Mouse (Mus musculus) hindbrain, postnatal 0 days (tissue): ENCODE data around the gene Slc25a10. TPM values are rescaled to one million over a fixed set of nuclear protein-coding genes. Genes with fewer than 3 reads are reported as not detected.
A peak's percentile ranks its signal among the peaks of the same experiment; 100 is the strongest.

Experiments used
- ATAC-seq: fragments of 200-750 bp; cut with Nextera tagmentation; 2 replicates; pipeline ENCODE4 v1.8.0; 2017; ENCODE audit warnings: mild to moderate bottlenecking, moderate TSS enrichment, moderate library complexity
- DNase-seq: peaks from one replicate; pipeline ENCODE4 v3.0.0-alpha.2; 2015; ENCODE audit warnings: low spot score
- H3K27ac ChIP-seq: fragments of 300-500 bp; sonication (generic); 2 replicates; pipeline ENCODE4 v1.5.1; 2014; ENCODE audit warnings: mild to moderate bottlenecking
- H3K27me3 ChIP-seq: fragments of 300-500 bp; sonication (generic); 2 replicates; pipeline ENCODE4 v1.6.1; 2014; ENCODE audit warnings: low read length, mixed read lengths; ENCODE audit not compliant: insufficient read depth
- H3K36me3 ChIP-seq: fragments of 300-500 bp; sonication (generic); 2 replicates; pipeline ENCODE4 v1.6.1; 2014; ENCODE audit warnings: low read length, mixed read lengths; ENCODE audit not compliant: insufficient read depth
- H3K4me1 ChIP-seq: fragments of 300-500 bp; sonication (generic); 2 replicates; pipeline ENCODE4 v1.6.1; 2014; ENCODE audit warnings: antibody characterized with exemption, low read length, mixed read lengths; ENCODE audit not compliant: insufficient read depth
- H3K4me2 ChIP-seq: fragments of 300-500 bp; sonication (generic); 2 replicates; pipeline ENCODE4 v1.6.1; 2014; ENCODE audit warnings: low read depth, mild to moderate bottlenecking, low read length, moderate library complexity, mixed read lengths
- H3K4me3 ChIP-seq: fragments of 300-500 bp; sonication (generic); 2 replicates; pipeline ENCODE4 v1.5.1; 2014; ENCODE audit warnings: low read length
- H3K9ac ChIP-seq: fragments of 300-500 bp; sonication (generic); replicated peaks from 2 replicates; pipeline ENCODE4 v1.6.1; 2014; ENCODE audit warnings: mild to moderate bottlenecking, low read length, moderate library complexity, mixed read lengths
- H3K9me3 ChIP-seq: fragments of 300-500 bp; sonication (generic); 2 replicates; pipeline ENCODE4 v1.6.1; 2016; ENCODE audit warnings: low read length, mixed read lengths
- CTCF ChIP-seq: IDR thresholded peaks from 2 replicates; pipeline ENCODE4 v1.5.1; 2016; ENCODE audit warnings: antibody characterized with exemption, control low read depth, low read depth
- WGBS: fragments of 180-500 bp; shearing (Covaris S2); extraction: QIAGEN DNeasy Blood & Tissue Kit; methylation state at CpG from one replicate; pipeline ENCODE4 v1.1.7; 2014; 5-methylcytosine and 5-hydroxymethylcytosine counted together
- polyA plus RNA-seq: library from polyadenylated mRNA; unstranded; fragments of >200 nt; fragmentation: Nextera tagmentation; extraction: Ambion mirVana; gene quantifications from 2 replicates; pipeline ENCODE4 v1.2.1, GENCODE M21; 2015
- total RNA-seq: library from RNA; depleted of rRNA; stranded (reverse); fragments of >200 nt; gene quantifications from 2 replicates; pipeline ENCODE4 v1.2.3, GENCODE M21; 2014

The Slc25a10 gene
- total and polyA plus RNA-seq, 2 experiments from 2014 or later, result 28.8 to 52.5 TPM

GRCm38 (mm10) chr11:120463536-120463935 is 28.1 kb upstream of the Slc25a10 start:
- Histone ChIP-seq H3K4me3 (no peak overlapping the region), H3K4me2 (no peak overlapping the region), H3K9ac (no peak overlapping the region), H3K36me3 (peaks cover 16% of the 10 kb centered on the region; the same call in 1 of the 2 replicates), H3K27me3 (no peaks in the 10 kb centered on the region), H3K27ac (no peak overlapping the region), H3K9me3 (no peaks in the 10 kb centered on the region), H3K4me1 (peaks cover 21% of the 10 kb centered on the region)
- TF ChIP-seq CTCF, result no peak
- 88% methylated on average over 2 of the region's 2 CpGs for WGBS
- DNase-seq, result no peak
- ATAC-seq, result no peak

GRCm38 (mm10) chr11:120464365-120464764 is 27.3 kb upstream of the Slc25a10 start:
- Histone ChIP-seq H3K4me2 (no peak overlapping the region), H3K4me3 (no peak overlapping the region), H3K36me3 (peaks cover 16% of the 10 kb centered on the region; the same call in 1 of the 2 replicates), H3K27me3 (no peaks in the 10 kb centered on the region), H3K9ac (no peak overlapping the region), H3K9me3 (no peaks in the 10 kb centered on the region), H3K4me1 (peaks cover 20% of the 10 kb centered on the region), H3K27ac (no peak overlapping the region)
- 91% methylated on average over 5 of the region's 5 CpGs for WGBS
- ATAC-seq (no peak), DNase-seq (no peak)
- TF ChIP-seq CTCF, result no peak

- Histone ChIP-seq H3K27ac (no peak overlapping the region), H3K36me3 (peaks cover 26% of the 10 kb centered on the region), H3K4me2 (no peak overlapping the region), H3K9ac (no peak overlapping the region), H3K4me1 (peaks cover 20% of the 10 kb centered on the region), H3K9me3 (no peaks in the 10 kb centered on the region), H3K4me3 (no peak overlapping the region), H3K27me3 (no peaks in the 10 kb centered on the region)
- DNase-seq (no peak), ATAC-seq (no peak)
- no peak for TF ChIP-seq CTCF
- WGBS, result 91% methylated on average over 4 of the region's 4 CpGs
These were observed 26.1 kb upstream of the Slc25a10 start for GRCm38 (mm10) chr11:120465521-120465920.

GRCm38 (mm10) chr11:120467051-120467735 is 24.4 kb upstream of the Slc25a10 start, which contains the start of gene Arl16:
Gene Arl16, minus strand, starts transcription at chr11:120467607.
- ATAC-seq, result peak; percentile 100
- H3K9me3 ChIP-seq, result no peaks in the 10 kb centered on the region
- H3K4me2 ChIP-seq, result peak within 1 kb of the TSS; percentile 88
- peak; percentile 99 for DNase-seq
- under 1% methylated on average over 53 of the region's 54 CpGs for WGBS
- no peaks in the 10 kb centered on the region for H3K27me3 ChIP-seq
- H3K4me3 ChIP-seq, result peak within 1 kb of the TSS; percentile 98
- H3K27ac ChIP-seq, result peak within 1 kb of the TSS; percentile 91
- peaks cover 20% of the 10 kb centered on the region for H3K4me1 ChIP-seq
- H3K36me3 ChIP-seq, result peaks cover 29% of the 10 kb centered on the region
- TF ChIP-seq CTCF, result peak; percentile 19; the same call in 1 of the 2 replicates
- peak within 1 kb of the TSS; percentile 93 for H3K9ac ChIP-seq

- H3K9me3 ChIP-seq, result no peaks in the 10 kb centered on the region
- peak overlapping the region; percentile 73 for H3K27ac ChIP-seq
- 2% methylated on average over 33 of the region's 33 CpGs for WGBS
- H3K4me3 ChIP-seq, result peak overlapping the region; percentile 98
- ATAC-seq (no peak), DNase-seq (no peak)
- H3K9ac ChIP-seq, result peak overlapping the region; percentile 93
- no peak for TF ChIP-seq CTCF
- no peaks in the 10 kb centered on the region for H3K27me3 ChIP-seq
- H3K36me3 ChIP-seq, result peaks cover 30% of the 10 kb centered on the region
- peaks cover 20% of the 10 kb centered on the region for H3K4me1 ChIP-seq
- peak overlapping the region; percentile 88 for H3K4me2 ChIP-seq
These were observed 23.9 kb upstream of the Slc25a10 start for GRCm38 (mm10) chr11:120467736-120468092.

GRCm38 (mm10) chr11:120472052-120472451 is 19.6 kb upstream of the Slc25a10 start:
- no peaks in the 10 kb centered on the region for H3K27me3 ChIP-seq
- DNase-seq (no peak), ATAC-seq (no peak)
- H3K4me3 ChIP-seq, result no peak overlapping the region
- H3K4me1 ChIP-seq, result 0 out of 2 replicates have a peak, but pooled peaks cover 7% of the 10 kb centered on the region
- H3K27ac ChIP-seq, result no peak overlapping the region
- H3K9ac ChIP-seq, result no peak overlapping the region
- TF ChIP-seq CTCF, result no peak
- no peak overlapping the region for H3K4me2 ChIP-seq
- peaks cover 60% of the 10 kb centered on the region for H3K36me3 ChIP-seq
- H3K9me3 ChIP-seq, result no peaks in the 10 kb centered on the region
- 96% methylated on average over 6 of the region's 6 CpGs for WGBS

- WGBS, result 88% methylated on average over 7 of the region's 7 CpGs
- DNase-seq, result no peak
- no peak for TF ChIP-seq CTCF
- Histone ChIP-seq H3K27ac (peak overlapping the region; percentile 88), H3K4me3 (peak overlapping the region; percentile 97; the same call in 1 of the 2 replicates), H3K4me1 (peaks cover 9% of the 10 kb centered on the region; the same call in 1 of the 2 replicates), H3K36me3 (peaks cover 54% of the 10 kb centered on the region), H3K9me3 (no peaks in the 10 kb centered on the region), H3K27me3 (no peaks in the 10 kb centered on the region), H3K4me2 (peak overlapping the region; percentile 81; the same call in 1 of the 2 replicates), H3K9ac (peak overlapping the region; percentile 92)
- no peak for ATAC-seq
These were observed 8.1 kb upstream of the Slc25a10 start for GRCm38 (mm10) chr11:120483448-120483934.
